Mouse (Mus musculus) liver, adult 2 months (tissue): ENCODE measurements around the gene Nucks1.

Experiments
- CTCF ChIP-seq: fragments of 200-500 bp; IDR thresholded peaks from 2 replicates; pipeline ENCODE4 v1.5.1; 2011; ENCODE audit warnings: low read depth, low read length, control low read depth
- POLR2A ChIP-seq: fragments of 200-500 bp; IDR thresholded peaks from 2 replicates; pipeline ENCODE4 v1.6.1; 2011; ENCODE audit warnings: low read length, control low read depth; ENCODE audit not compliant: insufficient read depth; ENCODE audit errors: extremely low read depth

- TF ChIP-seq CTCF = no peak
- no peak for TF ChIP-seq POLR2A
Observed at GRCm38 (mm10) chr1:131891436-131891835, 18.9 kb upstream of the Nucks1 start.
